Mouse (Mus musculus): ENCODE measurements around the gene Ptms. TPM values are rescaled to one million over a fixed set of nuclear protein-coding genes. Genes with fewer than 3 reads are reported as not detected.

Gene Ptms
- total RNA-seq (2021): 100 to 1,000 TPM; 135 to 139 TPM
- long read RNA-seq, experiment 1, transcript Ptms-201 (5 exons, 1,149 nt): major isoform, 20 of 35 reads
- long read RNA-seq, experiment 1, partial matches to known transcripts: 5 of 35 reads
- long read RNA-seq, experiment 1, other reads (novel, unspliced or antisense): 6 of 35 reads
- long read RNA-seq, experiment 2, transcript Ptms-203 (4 exons, 629 nt): minor isoform, 6 of 31 reads
- long read RNA-seq, experiment 2, transcript Ptms-201 (5 exons, 1,149 nt): major isoform, 9 of 31 reads
- long read RNA-seq, experiment 2, partial matches to known transcripts: 3 of 31 reads
- long read RNA-seq, experiment 2, other reads (novel, unspliced or antisense): 13 of 31 reads

GRCm38 (mm10) chr6:124919695-124920317, at the start of gene Ptms:
TSS of gene Ptms (minus strand) at chr6:124920103.
- DNase-seq: peak; percentile 96 to 97

- peak; percentile 22 to 58 for DNase-seq
These were observed 47.9 kb upstream of the Ptms start for GRCm38 (mm10) chr6:124967766-124968165.

GRCm38 (mm10) chr6:124966466-124967118, 46.7 kb upstream of the Ptms start:
- peak in 1 of 2 experiments; percentile 20 for DNase-seq

GRCm38 (mm10) chr6:124965747-124966146, 45.8 kb upstream of the Ptms start:
- DNase-seq: no peak

GRCm38 (mm10) chr6:124965088-124965719, 45.3 kb upstream of the Ptms start, which contains the start of gene Cops7a:
TSS of gene Cops7a (minus strand) at chr6:124965538.
- peak; percentile 98 for DNase-seq

GRCm38 (mm10) chr6:124964638-124965037, 44.7 kb upstream of the Ptms start:
- DNase-seq: peak in 1 of 2 experiments; percentile 9

GRCm38 (mm10) chr6:124961021-124961420, 41.1 kb upstream of the Ptms start:
- no peak for DNase-seq

- DNase-seq: no peak
These were observed 40.1 kb upstream of the Ptms start for GRCm38 (mm10) chr6:124959960-124960359.

GRCm38 (mm10) chr6:124958127-124958526, 38.2 kb upstream of the Ptms start:
- no peak for DNase-seq

GRCm38 (mm10) chr6:124955212-124955611, 35.3 kb upstream of the Ptms start:
- DNase-seq: no peak

GRCm38 (mm10) chr6:124953991-124954715, 34.2 kb upstream of the Ptms start:
- no peak for DNase-seq

- DNase-seq: no peak
These were observed 23.6 kb upstream of the Ptms start for GRCm38 (mm10) chr6:124943526-124943925.

GRCm38 (mm10) chr6:124941679-124942078, 21.8 kb upstream of the Ptms start:
- no peak for DNase-seq

- no peak for DNase-seq
These were observed 18.7 kb upstream of the Ptms start for GRCm38 (mm10) chr6:124938554-124938953.

GRCm38 (mm10) chr6:124937493-124937892, 17.6 kb upstream of the Ptms start:
- no peak for DNase-seq

- DNase-seq: no peak
These were observed 16.8 kb upstream of the Ptms start for GRCm38 (mm10) chr6:124936681-124937080.

GRCm38 (mm10) chr6:124934670-124935069, 14.8 kb upstream of the Ptms start:
- DNase-seq: no peak

GRCm38 (mm10) chr6:124933127-124933526, 13.2 kb upstream of the Ptms start:
- DNase-seq: no peak

- DNase-seq: no peak
These were observed 12.4 kb upstream of the Ptms start for GRCm38 (mm10) chr6:124932314-124932695.

- no peak for DNase-seq
These were observed 11.8 kb upstream of the Ptms start for GRCm38 (mm10) chr6:124931525-124932313.

Measured in heart, adult 18-20 months (tissue).